Mouse (Mus musculus): ENCODE measurements at regions not wholly inside any gene's neighbourhood (a gene's known extent, or its start where the extent isn't known, plus 50 kb on each side); places are given as distances from the start of the nearest gene placed in this dataset.

DNA sequence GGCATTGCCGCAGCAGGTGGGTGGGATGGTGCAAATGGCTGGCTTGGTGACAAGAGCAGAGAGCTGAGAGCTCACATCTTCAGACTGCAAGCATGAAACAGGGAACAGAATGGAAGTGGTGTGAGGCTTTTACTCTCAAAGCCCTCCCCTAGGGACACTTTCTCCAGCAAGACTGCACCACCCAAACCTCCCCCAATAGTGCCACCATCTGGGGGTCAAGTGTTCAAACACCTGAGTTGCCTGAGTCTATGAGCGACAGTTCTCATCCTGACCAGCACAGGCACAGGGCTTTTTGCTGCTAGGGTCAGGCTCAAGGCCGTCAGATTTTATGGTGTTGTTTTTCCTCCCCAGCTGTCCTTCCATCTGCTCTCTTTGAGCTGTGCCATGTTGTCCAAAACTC, 337.9 kb upstream of the Eif4g2 start:
- TF ChIP-seq POLR2A (IDR thresholded peaks at IDR 0.05; ENCODE audit: insufficient read length, low read depth) (no peak), MYOD1 (IDR thresholded peaks at IDR 0.05; ENCODE audit: control insufficient read depth in 1 of 3, insufficient read length in 2 of 3, low read depth in 2 of 3) (no peak), E2F4 (IDR thresholded peaks at IDR 0.05; ENCODE audit: insufficient read depth) (no peak), POLR2AphosphoS2 (IDR thresholded peaks at IDR 0.05; ENCODE audit: insufficient read length, low read depth) (no peak)

Measured in myocyte (in vitro differentiated cells).